Mouse (Mus musculus) MEL (cell line): ENCODE data around the gene Masp2.

Experiments used
- CTCF ChIP-seq, 3 experiments: IDR thresholded peaks in 2 of 3; conservative IDR thresholded peaks in 1 of 3; 2 replicates each; pipeline ENCODE4 v1.5.1; 2011 to 2012; ENCODE audit warnings: low read length in 3 of 3, low read depth in 2 of 3, mild to moderate bottlenecking in 2 of 3, improper control_type of control experiment in 1 of 3, inconsistent platforms in 1 of 3, mixed read lengths in 1 of 3, moderate library complexity in 1 of 3; ENCODE audit not compliant: control insufficient read depth in 1 of 3, insufficient read depth in 1 of 3, poor library complexity in 1 of 3, severe bottlenecking in 1 of 3
- E2F4 ChIP-seq: IDR thresholded peaks from 2 replicates; pipeline ENCODE4 v1.6.1; 2011; ENCODE audit warnings: low read depth, low read length, improper control_type of control experiment, borderline replicate concordance
- EP300 ChIP-seq, 2 experiments: IDR thresholded peaks; 2 replicates each; pipeline ENCODE4 v1.6.1; 2011; ENCODE audit warnings: improper control_type of control experiment in 2 of 2, low read length in 2 of 2, low read depth in 1 of 2, mild to moderate bottlenecking in 1 of 2
- USF1 ChIP-seq: IDR thresholded peaks from 2 replicates; pipeline ENCODE4 v1.6.1; 2014; ENCODE audit warnings: low read depth, mild to moderate bottlenecking, inconsistent platforms, low read length, improper control_type of control experiment, moderate library complexity
- ZC3H11A ChIP-seq: IDR thresholded peaks from 2 replicates; pipeline ENCODE4 v1.6.1; 2012; ENCODE audit warnings: low read depth, mild to moderate bottlenecking, inconsistent platforms, low read length, improper control_type of control experiment

DNA sequence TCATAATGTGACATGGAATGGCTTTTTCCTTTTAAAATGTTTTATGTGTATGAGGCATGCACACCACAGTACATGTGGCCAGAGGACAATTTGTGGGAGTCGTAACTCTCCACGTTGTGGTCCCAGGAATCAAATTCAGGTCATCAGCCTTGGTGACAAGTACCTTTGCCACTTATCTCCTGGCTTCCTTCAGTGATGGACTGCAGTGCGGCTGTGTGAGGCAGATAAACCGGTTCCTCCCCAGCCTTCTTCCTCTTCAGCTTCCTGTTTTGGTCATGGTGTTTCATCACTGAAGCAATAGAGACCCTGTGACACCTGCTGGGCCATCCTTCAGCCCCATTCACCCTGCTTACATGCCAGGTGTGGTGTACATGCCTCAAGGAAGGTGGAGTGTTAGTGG, 19.1 kb upstream of the Masp2 start:
- TF ChIP-seq E2F4 (no peak), CTCF (IDR thresholded peaks at IDR 0.05 in 2 of 3, conservative IDR thresholded peaks at IDR 0.05 in 1 of 3; ENCODE audit: control insufficient read depth in 1 of 3, insufficient read depth in 1 of 3, low read depth in 2 of 3, low read length in 3 of 3, poor library complexity in 1 of 3, severe bottlenecking in 1 of 3) (no peak), EP300 (IDR thresholded peaks at IDR 0.05; ENCODE audit: low read depth in 1 of 2, low read length in 2 of 2) (peak; percentile 92), USF1 (no peak), ZC3H11A (no peak)
